Mouse (Mus musculus): ENCODE data around the gene Celf3. TPM values are rescaled to one million over a fixed set of nuclear protein-coding genes. Genes with fewer than 3 reads are reported as not detected.

The Celf3 gene
- total RNA-seq, 1 experiment from 2014 or later, result 28.0 TPM

DNA sequence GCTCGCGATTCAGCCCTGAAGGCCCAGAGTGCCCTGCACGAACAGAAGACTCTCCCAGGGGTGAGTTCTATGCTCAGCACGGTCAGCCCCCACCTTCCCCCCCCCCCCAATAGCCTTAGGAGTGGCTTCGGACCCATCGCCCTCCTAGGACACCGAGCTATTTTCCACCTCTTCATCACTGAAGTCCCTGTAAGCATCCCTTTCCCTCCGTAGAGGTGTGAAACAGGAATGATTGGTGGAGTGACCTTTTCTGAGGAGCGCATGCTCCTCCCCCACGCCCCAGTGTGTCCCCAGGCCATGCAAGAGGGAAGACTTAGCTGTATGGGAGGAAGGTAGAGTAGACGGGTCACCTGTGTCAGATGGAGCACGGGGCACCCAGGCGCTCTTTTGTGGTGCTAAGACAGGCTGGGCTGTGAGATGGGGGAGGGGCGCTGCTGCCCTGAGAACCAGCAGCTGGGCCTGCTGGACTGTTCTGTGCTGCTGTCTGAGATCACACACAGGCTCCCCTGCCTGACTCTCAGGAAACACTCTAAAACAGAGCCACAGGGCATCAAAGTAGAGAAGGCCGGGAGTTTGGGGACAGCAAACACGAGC lies 2.3 kb downstream of the Celf3 start, which contains the start of gene Riiad1:
Gene Riiad1, minus strand, starts transcription at position 51 of the 594 bp plus-strand sequence.
- DNase-seq, result no peak

GRCm38 (mm10) chr3:94481429-94481828 lies 3.3 kb downstream of the Celf3 start:
- no peak for DNase-seq

DNA sequence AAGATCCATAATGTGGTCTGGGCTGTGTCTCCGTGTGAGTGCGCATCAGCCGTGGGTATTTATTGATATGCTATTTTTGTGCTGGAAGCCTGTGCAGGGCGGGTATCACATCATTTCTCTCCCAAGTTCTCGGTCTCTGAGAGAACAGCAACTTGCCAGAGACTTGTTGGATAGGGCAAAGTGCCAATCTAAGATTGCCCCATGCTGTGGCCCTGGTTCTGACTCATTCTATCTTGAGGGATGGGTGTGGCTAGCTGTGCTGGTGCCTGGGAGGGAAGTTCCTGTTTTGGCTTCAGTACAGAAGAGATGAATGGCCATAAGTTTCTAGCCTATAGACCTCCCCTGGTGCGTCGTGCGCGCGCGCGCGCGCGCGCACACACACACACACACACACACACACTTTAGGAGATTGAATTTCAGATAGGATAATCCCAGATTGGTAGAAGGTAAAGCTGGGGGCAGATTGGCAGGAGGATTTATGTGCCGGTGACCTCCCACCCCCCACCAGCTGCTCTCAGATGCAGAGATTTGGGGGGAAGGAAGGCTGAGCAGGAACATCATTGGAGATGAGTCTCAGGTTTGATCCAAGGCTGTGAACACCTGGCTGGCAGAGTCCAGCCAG lies 4.8 kb downstream of the Celf3 start:
- DNase-seq, result no peak

DNA sequence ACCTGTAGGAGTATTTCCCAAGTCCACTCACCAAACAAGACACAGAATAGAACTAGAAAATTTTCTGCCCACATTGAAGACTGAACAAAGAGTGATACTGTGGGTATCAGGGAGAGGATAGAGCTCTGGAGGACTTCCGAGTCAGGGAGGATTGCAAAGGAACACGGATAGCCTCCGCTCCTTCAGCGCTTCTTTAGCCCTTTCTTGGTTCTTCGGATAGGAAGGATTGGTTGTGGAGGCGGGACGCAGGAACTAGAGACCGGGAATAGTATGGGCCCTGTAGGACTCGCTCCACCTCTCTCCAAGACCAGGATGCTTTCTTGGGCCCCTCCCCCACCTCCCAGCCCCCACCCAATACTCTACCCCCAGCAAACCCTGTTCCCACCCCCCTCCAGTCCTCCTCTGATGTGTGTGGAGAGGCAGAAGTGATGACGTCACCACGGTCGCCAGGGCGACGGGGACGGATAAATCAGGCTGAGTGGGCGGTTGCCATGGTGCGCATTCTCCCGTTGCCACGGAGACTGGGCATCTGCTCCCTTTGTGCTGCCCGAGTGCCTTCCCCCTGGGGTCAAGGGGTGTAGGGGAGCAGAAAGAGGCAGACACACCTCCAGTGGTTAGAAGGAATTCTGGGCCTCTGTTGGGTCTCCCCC lies 5.8 kb downstream of the Celf3 start:
- peak; percentile 63 for DNase-seq

GRCm38 (mm10) chr3:94485922-94486321 lies 7.8 kb downstream of the Celf3 start:
- DNase-seq, result no peak

DNA sequence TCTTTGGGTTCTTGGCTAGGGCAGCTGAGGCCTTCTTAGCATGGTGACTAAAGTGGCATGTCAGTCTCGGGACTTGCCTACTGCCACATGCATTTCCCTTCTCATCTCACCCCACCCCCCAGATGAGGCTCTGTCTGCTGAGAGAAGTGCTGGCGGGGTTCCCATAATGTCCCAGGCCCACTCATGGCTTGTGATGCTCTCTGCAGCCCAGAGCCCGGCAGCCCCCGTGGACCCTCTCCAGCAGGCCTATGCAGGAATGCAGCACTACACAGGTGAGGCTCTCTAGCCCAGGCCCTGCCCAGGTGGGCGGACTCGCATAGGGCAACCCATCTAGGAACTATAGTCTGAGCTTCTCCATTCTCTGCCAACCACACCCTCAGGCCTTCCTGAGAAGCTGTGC lies 9.5 kb downstream of the Celf3 start:
- DNase-seq, result no peak

DNA sequence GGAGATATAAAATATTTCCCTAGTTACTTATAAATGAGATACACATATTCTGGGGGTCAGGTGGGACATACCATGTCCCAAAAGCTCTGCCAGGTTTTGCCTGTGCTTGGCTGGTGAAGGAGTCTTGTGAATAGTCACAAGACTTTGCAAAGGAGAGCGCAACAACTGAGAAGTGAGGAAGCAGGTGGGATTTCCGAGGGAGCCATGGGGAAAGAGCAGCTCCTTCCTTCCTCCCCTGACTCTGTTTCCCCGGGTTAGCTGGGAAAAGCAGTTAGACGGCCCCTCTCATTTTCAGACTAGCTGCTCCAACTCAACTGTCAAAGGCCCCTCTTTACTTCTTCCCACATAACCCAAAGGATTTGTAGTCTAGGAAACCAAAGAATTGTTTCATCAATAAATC lies 19.1 kb downstream of the Celf3 start:
- DNase-seq, result no peak

- no peak for DNase-seq
These were observed 24.1 kb downstream of the Celf3 start for GRCm38 (mm10) chr3:94502243-94502642.

DNA sequence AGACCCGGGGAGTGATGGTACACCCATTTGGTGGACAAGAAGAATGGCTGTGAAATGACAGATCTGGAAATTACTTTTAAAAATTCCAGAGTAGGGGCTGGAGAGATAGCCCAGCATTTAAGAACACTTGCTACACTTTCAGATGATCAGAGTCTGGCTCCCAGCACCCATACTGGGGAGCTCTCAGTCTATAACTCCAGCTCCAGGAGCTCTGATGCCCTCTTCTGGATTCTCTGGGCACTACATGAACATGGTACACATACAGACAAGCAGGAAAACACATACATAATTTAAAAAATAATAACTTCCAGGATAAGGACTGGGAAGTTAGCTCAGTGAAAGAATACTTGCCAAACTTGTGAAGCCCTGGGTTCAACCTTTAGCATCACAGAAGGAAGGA lies 28.6 kb downstream of the Celf3 start:
- DNase-seq, result no peak

- no peak for DNase-seq
These were observed 48.6 kb downstream of the Celf3 start for GRCm38 (mm10) chr3:94526731-94527130.

DNA sequence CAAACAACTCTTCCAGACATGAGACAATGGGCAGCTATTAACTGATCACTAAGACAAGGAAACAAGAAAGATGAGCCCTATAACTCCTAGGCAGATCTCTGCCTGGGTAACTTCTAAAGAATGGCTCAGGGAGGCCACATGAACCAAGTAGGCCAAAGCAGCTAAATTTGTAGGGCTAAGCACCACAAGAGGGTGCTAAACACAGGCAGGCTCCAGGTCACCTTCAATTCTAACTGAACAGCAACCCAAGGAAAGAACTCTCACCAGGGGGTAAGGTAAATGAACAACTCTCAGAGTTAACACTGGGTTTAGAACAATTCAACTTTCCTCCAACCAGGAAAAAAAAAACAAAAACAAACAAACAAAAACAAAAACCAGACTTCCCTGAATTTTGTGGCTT lies 55.9 kb downstream of the Celf3 start:
- DNase-seq, result peak; percentile 5

- no peak for DNase-seq
These were observed 59.1 kb downstream of the Celf3 start for GRCm38 (mm10) chr3:94537187-94537586.

Other genes starting within 250 kb of the Celf3 start
- not detected in 2 replicates for gene Gm4778, start 214.3 kb upstream of the Celf3 start, total RNA-seq (2021)
- gene Them4, start 168.2 kb upstream of the Celf3 start, total RNA-seq (2021), result 10.4 and 12.4 TPM in 2 replicates
- not detected in 2 replicates for gene Them5, start 136.2 kb upstream of the Celf3 start, total RNA-seq (2021)
- 0.49 TPM in 1 of 2 replicates, not detected in the other for gene C2cd4d, start 115.9 kb upstream of the Celf3 start, total RNA-seq (2021)
- 13.9 and 19.0 TPM in 2 replicates for gene Rorc, start 105.5 kb upstream of the Celf3 start, total RNA-seq (2021)
- 0.76 and 0.90 TPM in 2 replicates for gene Lingo4, start 79.8 kb upstream of the Celf3 start, total RNA-seq (2021)
- gene Tdrkh, start 65.0 kb upstream of the Celf3 start, total RNA-seq (2021), result 8.2 and 10.6 TPM in 2 replicates
- 69.6 and 71.6 TPM in 2 replicates for gene Mrpl9, start 35.0 kb upstream of the Celf3 start, total RNA-seq (2021)
- not detected in 2 replicates for gene Oaz3, start 34.4 kb upstream of the Celf3 start, total RNA-seq (2021)
- 2.2 and 4.0 TPM in 2 replicates for gene Riiad1, start 2.0 kb downstream of the Celf3 start, total RNA-seq (2021)
- 38.0 and 46.1 TPM in 2 replicates for gene Snx27, start 104.4 kb downstream of the Celf3 start, total RNA-seq (2021)
- gene Gm10972, start 164.8 kb downstream of the Celf3 start, total RNA-seq (2021), result not detected in 2 replicates
- 11.6 and 12.6 TPM in 2 replicates for gene Tuft1, start 180.6 kb downstream of the Celf3 start, total RNA-seq (2021)
- 6.5 and 11.1 TPM in 2 replicates for gene Selenbp2, start 215.3 kb downstream of the Celf3 start, total RNA-seq (2021)